Mouse (Mus musculus) midbrain, embryonic 10.5 days (tissue): ENCODE data around the gene Rabgap1l. TPM values are rescaled to one million over a fixed set of nuclear protein-coding genes. Genes with fewer than 3 reads are reported as not detected.

Experiments used
- DNase-seq: peaks from one replicate; pipeline ENCODE4 v3.0.0-alpha.2; 2017; ENCODE audit warnings: low spot score
- H3K27ac ChIP-seq: fragments of 300-500 bp; sonication (generic); replicated peaks from 2 replicates; pipeline ENCODE4 v1.5.1; 2016; ENCODE audit warnings: mild to moderate bottlenecking
- H3K27me3 ChIP-seq: fragments of 300-500 bp; sonication (generic); 2 replicates; pipeline ENCODE4 v1.6.1; 2016; ENCODE audit warnings: low read depth, mild to moderate bottlenecking; ENCODE audit not compliant: poor library complexity, severe bottlenecking
- H3K36me3 ChIP-seq: fragments of 300-500 bp; sonication (generic); 2 replicates; pipeline ENCODE4 v1.6.1; 2016; ENCODE audit warnings: mild to moderate bottlenecking, moderate library complexity
- H3K4me1 ChIP-seq: fragments of 300-500 bp; sonication (generic); 2 replicates; pipeline ENCODE4 v1.6.1; 2016
- H3K4me3 ChIP-seq: fragments of 300-500 bp; sonication (generic); 2 replicates; pipeline ENCODE4 v1.5.1; 2016; ENCODE audit warnings: mild to moderate bottlenecking, moderate library complexity
- H3K9me3 ChIP-seq: fragments of 300-500 bp; sonication (generic); replicated peaks from 2 replicates; pipeline ENCODE4 v1.6.1; 2016; ENCODE audit warnings: mild to moderate bottlenecking
- WGBS: fragments of 180-500 bp; shearing (Covaris S2); methylation state at CpG from one replicate; pipeline ENCODE4 v1.1.7; 2016; 5-methylcytosine and 5-hydroxymethylcytosine counted together
- polyA plus RNA-seq: library from polyadenylated mRNA; unstranded; fragments of >200 nt; fragmentation: Nextera tagmentation; extraction: Ambion mirVana; gene quantifications from 2 replicates; pipeline ENCODE4 v1.2.1, GENCODE M21; 2016

Rabgap1l gene
- polyA plus RNA-seq, 1 experiment from 2014 or later = 6.8 TPM

DNA sequence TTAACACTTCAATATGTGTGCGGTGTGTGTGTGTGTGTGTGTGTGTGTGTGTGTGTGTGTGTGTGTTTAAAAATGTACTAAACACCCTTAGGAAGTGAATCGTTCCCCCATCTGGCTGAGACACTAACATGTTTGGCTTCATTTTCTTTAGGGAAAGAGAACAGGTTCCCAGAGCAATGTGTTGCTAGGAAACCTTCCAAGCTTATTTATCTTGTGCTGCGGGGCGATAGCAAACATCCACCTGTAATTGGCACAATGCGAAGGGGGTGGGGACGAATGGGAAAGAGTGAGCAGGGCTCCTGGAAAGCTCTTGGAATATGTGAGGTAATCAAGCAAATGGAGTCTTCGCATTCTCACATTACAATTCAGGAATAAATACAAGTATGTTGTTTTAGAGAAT, 533.1 kb downstream of the Rabgap1l start:
- 73% methylated on average over 7 of the region's 7 CpGs for WGBS
- Histone ChIP-seq H3K4me1 (peaks cover 3% of the 10 kb centered on the region), H3K27ac (no peak overlapping the region), H3K27me3 (no peaks in the 10 kb centered on the region), H3K36me3 (no peaks in the 10 kb centered on the region), H3K9me3 (no peaks in the 10 kb centered on the region), H3K4me3 (no peak overlapping the region)
- DNase-seq = no peak

GRCm38 (mm10) chr1:160253108-160253507, 539.9 kb downstream of the Rabgap1l start:
- DNase-seq = no peak
- Histone ChIP-seq H3K36me3 (no peaks in the 10 kb centered on the region), H3K4me1 (no peaks in the 10 kb centered on the region), H3K9me3 (no peaks in the 10 kb centered on the region), H3K4me3 (no peak overlapping the region), H3K27me3 (no peaks in the 10 kb centered on the region), H3K27ac (no peak overlapping the region)
- 89% methylated on average over 2 of the region's 2 CpGs for WGBS

GRCm38 (mm10) chr1:160251388-160252007, 541.5 kb downstream of the Rabgap1l start:
- no peak for DNase-seq
- no peaks in the 10 kb centered on the region for H3K27me3 ChIP-seq
- H3K36me3 ChIP-seq = no peaks in the 10 kb centered on the region
- WGBS = 84% methylated on average over 5 of the region's 5 CpGs
- H3K4me3 ChIP-seq = no peak overlapping the region
- no peaks in the 10 kb centered on the region for H3K9me3 ChIP-seq
- H3K4me1 ChIP-seq = no peaks in the 10 kb centered on the region
- no peak overlapping the region for H3K27ac ChIP-seq

GRCm38 (mm10) chr1:160250782-160251181, 542.2 kb downstream of the Rabgap1l start:
- no peak overlapping the region for H3K27ac ChIP-seq
- 77% methylated on average over 4 of the region's 4 CpGs for WGBS
- H3K36me3 ChIP-seq = no peaks in the 10 kb centered on the region
- DNase-seq = no peak
- no peaks in the 10 kb centered on the region for H3K27me3 ChIP-seq
- H3K9me3 ChIP-seq = no peaks in the 10 kb centered on the region
- H3K4me3 ChIP-seq = no peak overlapping the region
- H3K4me1 ChIP-seq = no peaks in the 10 kb centered on the region

- Histone ChIP-seq H3K36me3 (no peaks in the 10 kb centered on the region), H3K4me3 (no peak overlapping the region), H3K27me3 (no peaks in the 10 kb centered on the region), H3K27ac (no peak overlapping the region), H3K9me3 (no peaks in the 10 kb centered on the region), H3K4me1 (no peaks in the 10 kb centered on the region)
- DNase-seq = no peak
- 81% methylated on average over 3 of the region's 3 CpGs for WGBS
Observed at GRCm38 (mm10) chr1:160249786-160250185, 543.2 kb downstream of the Rabgap1l start.

- H3K36me3 ChIP-seq = no peaks in the 10 kb centered on the region
- H3K9me3 ChIP-seq = no peaks in the 10 kb centered on the region
- no peaks in the 10 kb centered on the region for H3K4me1 ChIP-seq
- H3K4me3 ChIP-seq = no peak overlapping the region
- no peak for DNase-seq
- no peak overlapping the region for H3K27ac ChIP-seq
- WGBS = 83% methylated on average over 9 of the region's 9 CpGs
- no peaks in the 10 kb centered on the region for H3K27me3 ChIP-seq
Observed at GRCm38 (mm10) chr1:160247473-160247872, 545.5 kb downstream of the Rabgap1l start.

- 87% methylated on average over 4 of the region's 4 CpGs for WGBS
- DNase-seq = no peak
- no peak overlapping the region for H3K27ac ChIP-seq
Observed at GRCm38 (mm10) chr1:160246844-160247243, 546.2 kb downstream of the Rabgap1l start.

DNA sequence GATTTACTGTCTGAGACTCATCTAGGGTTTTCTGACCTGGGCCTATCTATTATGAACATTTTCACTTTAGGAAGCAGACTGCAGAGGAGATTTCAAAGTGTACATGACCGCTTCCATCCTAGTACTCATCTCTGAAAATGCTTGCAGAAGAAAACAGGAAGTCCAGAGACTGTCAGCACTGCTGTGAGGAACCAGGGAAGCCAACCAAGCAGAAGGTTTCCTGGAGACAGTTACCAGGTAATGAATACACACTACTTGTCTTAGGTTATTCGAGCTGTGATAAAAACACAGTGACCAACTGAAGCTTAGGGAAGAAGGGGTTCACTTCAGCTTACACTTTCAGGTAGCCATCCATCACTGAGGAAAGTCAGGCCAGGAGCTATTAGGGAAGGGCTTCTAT, 547.1 kb downstream of the Rabgap1l start:
- no peaks in the 10 kb centered on the region for H3K36me3 ChIP-seq
- H3K4me1 ChIP-seq = no peaks in the 10 kb centered on the region
- no peak overlapping the region for H3K4me3 ChIP-seq
- DNase-seq = no peak
- H3K27me3 ChIP-seq = no peaks in the 10 kb centered on the region
- 76% methylated on average over 2 of the region's 2 CpGs for WGBS
- H3K27ac ChIP-seq = no peak overlapping the region
- H3K9me3 ChIP-seq = no peaks in the 10 kb centered on the region

More at GRCm38 (mm10) chr1:160246844-160247243, 546.2 kb downstream of the Rabgap1l start:
- no peaks in the 10 kb centered on the region for H3K36me3 ChIP-seq
- H3K4me1 ChIP-seq = no peaks in the 10 kb centered on the region
- H3K4me3 ChIP-seq = no peak overlapping the region
- H3K27me3 ChIP-seq = no peaks in the 10 kb centered on the region
- no peaks in the 10 kb centered on the region for H3K9me3 ChIP-seq

GRCm38 (mm10) chr1:160244689-160245088, 548.3 kb downstream of the Rabgap1l start:
- H3K27me3 ChIP-seq = no peaks in the 10 kb centered on the region
- H3K9me3 ChIP-seq = no peaks in the 10 kb centered on the region
- WGBS = 91% methylated on average over 5 of the region's 5 CpGs
- no peak overlapping the region for H3K27ac ChIP-seq
- no peaks in the 10 kb centered on the region for H3K4me1 ChIP-seq
- no peak for DNase-seq
- H3K4me3 ChIP-seq = no peak overlapping the region
- H3K36me3 ChIP-seq = no peaks in the 10 kb centered on the region

GRCm38 (mm10) chr1:160240091-160240490, 552.9 kb downstream of the Rabgap1l start:
- WGBS = 94% methylated on average over 2 of the region's 2 CpGs
- H3K27ac ChIP-seq = no peak overlapping the region
- no peak for DNase-seq
- H3K36me3 ChIP-seq = no peaks in the 10 kb centered on the region
- H3K27me3 ChIP-seq = no peaks in the 10 kb centered on the region
- no peaks in the 10 kb centered on the region for H3K9me3 ChIP-seq
- no peaks in the 10 kb centered on the region for H3K4me1 ChIP-seq
- no peak overlapping the region for H3K4me3 ChIP-seq

- Histone ChIP-seq H3K27me3 (no peaks in the 10 kb centered on the region), H3K4me3 (no peak overlapping the region), H3K36me3 (no peaks in the 10 kb centered on the region), H3K27ac (no peak overlapping the region), H3K4me1 (no peaks in the 10 kb centered on the region), H3K9me3 (no peaks in the 10 kb centered on the region)
- WGBS = 93% methylated on average over 1 of the region's 1 CpGs
- DNase-seq = no peak
Observed at GRCm38 (mm10) chr1:160238852-160239443, 554.1 kb downstream of the Rabgap1l start.

GRCm38 (mm10) chr1:160237981-160238380, 555.0 kb downstream of the Rabgap1l start:
- no peaks in the 10 kb centered on the region for H3K27me3 ChIP-seq
- H3K27ac ChIP-seq = no peak overlapping the region
- no peak overlapping the region for H3K4me3 ChIP-seq
- no peaks in the 10 kb centered on the region for H3K4me1 ChIP-seq
- no peaks in the 10 kb centered on the region for H3K36me3 ChIP-seq
- DNase-seq = no peak
- no peaks in the 10 kb centered on the region for H3K9me3 ChIP-seq
- WGBS = 90% methylated on average over 2 of the region's 2 CpGs

DNA sequence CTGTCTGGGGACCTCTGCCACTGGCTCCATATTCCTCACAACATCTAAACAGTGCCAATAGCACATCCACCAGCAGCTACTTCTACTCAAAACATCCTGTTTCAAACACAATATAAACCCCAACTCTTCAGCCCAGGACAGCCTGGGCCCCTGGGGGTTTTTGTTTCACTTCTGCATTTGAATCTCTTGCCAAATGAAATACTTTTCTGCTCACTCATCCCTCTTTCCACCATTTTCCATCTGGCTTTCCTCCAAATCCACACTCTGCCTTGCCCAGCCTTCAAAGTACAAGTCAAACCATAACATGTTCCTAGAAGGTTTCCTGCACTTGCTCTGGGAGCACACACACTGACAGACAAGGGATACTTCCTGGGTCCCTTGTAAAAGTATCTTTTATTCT, 559.1 kb downstream of the Rabgap1l start:
- no peak overlapping the region for H3K27ac ChIP-seq
- no peaks in the 10 kb centered on the region for H3K27me3 ChIP-seq
- no peak overlapping the region for H3K4me3 ChIP-seq
- no peaks in the 10 kb centered on the region for H3K9me3 ChIP-seq
- DNase-seq = no peak
- H3K4me1 ChIP-seq = no peaks in the 10 kb centered on the region
- no peaks in the 10 kb centered on the region for H3K36me3 ChIP-seq
